Mouse (Mus musculus) intestine, postnatal 0 days (tissue): ENCODE measurements at regions not wholly inside any gene's neighbourhood (a gene's known extent, or its start where the extent isn't known, plus 50 kb on each side); places are given as distances from the start of the nearest gene placed in this dataset.

Experiments
- ATAC-seq: fragments of 200-750 bp; cut with Nextera tagmentation; 2 replicates; pipeline ENCODE4 v1.8.0; 2017; ENCODE audit warnings: mild to moderate bottlenecking, moderate TSS enrichment, moderate library complexity
- H3K27ac ChIP-seq: fragments of 300-500 bp; sonication (generic); 2 replicates; pipeline ENCODE4 v1.5.1; 2014; ENCODE audit warnings: mild to moderate bottlenecking, low read depth, low read length, moderate library complexity
- H3K27me3 ChIP-seq: fragments of 300-500 bp; sonication (generic); replicated peaks from 2 replicates; pipeline ENCODE4 v1.6.1; 2014; ENCODE audit warnings: low read length, mixed read lengths; ENCODE audit not compliant: control insufficient read depth, insufficient read depth
- H3K36me3 ChIP-seq: fragments of 300-500 bp; sonication (generic); 2 replicates; pipeline ENCODE4 v1.6.1; 2014; ENCODE audit warnings: mild to moderate bottlenecking, moderate library complexity; ENCODE audit not compliant: control insufficient read depth, insufficient read depth
- H3K4me1 ChIP-seq: fragments of 300-500 bp; sonication (generic); replicated peaks from 2 replicates; pipeline ENCODE4 v1.6.1; 2014; ENCODE audit warnings: antibody characterized with exemption, low read length, mixed read lengths; ENCODE audit not compliant: control insufficient read depth, insufficient read depth
- H3K4me2 ChIP-seq: fragments of 300-500 bp; sonication (generic); replicated peaks from 2 replicates; pipeline ENCODE4 v1.6.1; 2014; ENCODE audit warnings: low read depth, mild to moderate bottlenecking, moderate library complexity
- H3K4me3 ChIP-seq: fragments of 300-500 bp; sonication (generic); 2 replicates; pipeline ENCODE4 v1.5.1; 2014; ENCODE audit warnings: low read depth, low read length
- H3K9ac ChIP-seq: fragments of 300-500 bp; sonication (generic); 2 replicates; pipeline ENCODE4 v1.6.1; 2014; ENCODE audit warnings: mild to moderate bottlenecking, low read depth, low read length
- H3K9me3 ChIP-seq: fragments of 300-500 bp; sonication (generic); 2 replicates; pipeline ENCODE4 v1.6.1; 2016; ENCODE audit warnings: mixed run types; ENCODE audit not compliant: control insufficient read depth
- CTCF ChIP-seq: sonication (generic); IDR thresholded peaks from 2 replicates; pipeline ENCODE4 v1.5.1; 2016; ENCODE audit warnings: low read depth, mild to moderate bottlenecking, control low read depth, antibody characterized with exemption, moderate library complexity
- WGBS: fragments of 180-500 bp; shearing (Covaris S2); extraction: QIAGEN DNeasy Blood & Tissue Kit; methylation state at CpG from one replicate; pipeline ENCODE4 v1.1.7; 2014; 5-methylcytosine and 5-hydroxymethylcytosine counted together

GRCm38 (mm10) chr1:163496416-163496815 lies 92.9 kb upstream of the Gorab start:
- H3K4me1 ChIP-seq, result no peaks in the 10 kb centered on the region
- 61% methylated on average over 1 of the region's 1 CpGs for WGBS
- no peak for ATAC-seq
- no peak for TF ChIP-seq CTCF
- H3K27me3 ChIP-seq, result no peaks in the 10 kb centered on the region
- H3K36me3 ChIP-seq, result no peaks in the 10 kb centered on the region
- H3K4me3 ChIP-seq, result no peak overlapping the region
- no peaks in the 10 kb centered on the region for H3K9me3 ChIP-seq
- no peak overlapping the region for H3K4me2 ChIP-seq
- no peak overlapping the region for H3K27ac ChIP-seq
- H3K9ac ChIP-seq, result no peak overlapping the region

- no peak for TF ChIP-seq CTCF
- Histone ChIP-seq H3K36me3 (no peaks in the 10 kb centered on the region), H3K4me3 (no peak overlapping the region), H3K4me2 (no peak overlapping the region), H3K27me3 (no peaks in the 10 kb centered on the region), H3K27ac (no peak overlapping the region), H3K4me1 (no peaks in the 10 kb centered on the region), H3K9me3 (no peaks in the 10 kb centered on the region), H3K9ac (no peak overlapping the region)
- ATAC-seq, result no peak
- WGBS, result 63% methylated on average over 6 of the region's 6 CpGs
Measured at GRCm38 (mm10) chr1:163488532-163488931, 85.1 kb upstream of the Gorab start.

GRCm38 (mm10) chr1:163488109-163488508 lies 84.6 kb upstream of the Gorab start:
- Histone ChIP-seq H3K4me2 (no peak overlapping the region), H3K4me1 (no peaks in the 10 kb centered on the region), H3K27ac (no peak overlapping the region), H3K9ac (no peak overlapping the region), H3K36me3 (no peaks in the 10 kb centered on the region), H3K4me3 (no peak overlapping the region), H3K27me3 (no peaks in the 10 kb centered on the region), H3K9me3 (no peaks in the 10 kb centered on the region)
- no peak for ATAC-seq
- WGBS, result 64% methylated on average over 4 of the region's 4 CpGs
- no peak for TF ChIP-seq CTCF

- ATAC-seq, result no peak
Measured at GRCm38 (mm10) chr1:163483098-163483497, 79.6 kb upstream of the Gorab start.

GRCm38 (mm10) chr1:163477478-163478167 lies 74.2 kb upstream of the Gorab start:
- no peak for TF ChIP-seq CTCF
- no peaks in the 10 kb centered on the region for H3K9me3 ChIP-seq
- no peak overlapping the region for H3K4me3 ChIP-seq
- ATAC-seq, result no peak
- 60% methylated on average over 4 of the region's 4 CpGs for WGBS
- H3K4me1 ChIP-seq, result no peaks in the 10 kb centered on the region
- no peak overlapping the region for H3K9ac ChIP-seq
- no peak overlapping the region for H3K4me2 ChIP-seq
- no peak overlapping the region for H3K27ac ChIP-seq
- no peaks in the 10 kb centered on the region for H3K27me3 ChIP-seq
- no peaks in the 10 kb centered on the region for H3K36me3 ChIP-seq

More at GRCm38 (mm10) chr1:163483098-163483497, 79.6 kb upstream of the Gorab start:
- no peaks in the 10 kb centered on the region for H3K4me1 ChIP-seq
- H3K4me2 ChIP-seq, result no peak overlapping the region
- no peak for TF ChIP-seq CTCF
- H3K4me3 ChIP-seq, result no peak overlapping the region
- WGBS, result 67% methylated on average over 3 of the region's 3 CpGs
- no peaks in the 10 kb centered on the region for H3K27me3 ChIP-seq
- no peak overlapping the region for H3K9ac ChIP-seq
- no peaks in the 10 kb centered on the region for H3K36me3 ChIP-seq
- H3K27ac ChIP-seq, result no peak overlapping the region
- no peaks in the 10 kb centered on the region for H3K9me3 ChIP-seq

DNA sequence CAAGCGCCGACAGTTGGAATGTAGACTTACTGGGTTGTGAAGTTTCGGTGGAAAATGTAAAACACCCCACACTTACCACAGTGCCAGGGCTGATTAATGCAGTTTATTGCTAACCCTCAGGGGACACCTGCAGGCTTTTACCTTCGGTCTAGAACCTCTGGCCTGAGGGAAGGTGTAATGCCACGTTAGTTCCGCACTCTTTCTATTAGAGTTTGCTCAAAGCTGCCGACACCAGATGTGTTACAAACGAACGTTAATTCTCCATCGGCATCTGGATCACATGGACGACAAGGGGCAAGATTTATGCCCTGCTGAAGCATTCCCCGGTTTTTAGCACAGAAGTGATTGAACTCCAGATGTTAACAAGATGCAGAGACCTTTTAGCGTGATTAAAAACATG lies 57.7 kb upstream of the Gorab start:
- H3K27ac ChIP-seq, result no peak overlapping the region
- no peaks in the 10 kb centered on the region for H3K36me3 ChIP-seq
- TF ChIP-seq CTCF, result no peak
- no peaks in the 10 kb centered on the region for H3K4me1 ChIP-seq
- ATAC-seq, result no peak
- no peak overlapping the region for H3K4me2 ChIP-seq
- no peaks in the 10 kb centered on the region for H3K27me3 ChIP-seq
- H3K4me3 ChIP-seq, result no peak overlapping the region
- 83% methylated on average over 13 of the region's 13 CpGs for WGBS
- H3K9ac ChIP-seq, result no peak overlapping the region
- H3K9me3 ChIP-seq, result no peaks in the 10 kb centered on the region

DNA sequence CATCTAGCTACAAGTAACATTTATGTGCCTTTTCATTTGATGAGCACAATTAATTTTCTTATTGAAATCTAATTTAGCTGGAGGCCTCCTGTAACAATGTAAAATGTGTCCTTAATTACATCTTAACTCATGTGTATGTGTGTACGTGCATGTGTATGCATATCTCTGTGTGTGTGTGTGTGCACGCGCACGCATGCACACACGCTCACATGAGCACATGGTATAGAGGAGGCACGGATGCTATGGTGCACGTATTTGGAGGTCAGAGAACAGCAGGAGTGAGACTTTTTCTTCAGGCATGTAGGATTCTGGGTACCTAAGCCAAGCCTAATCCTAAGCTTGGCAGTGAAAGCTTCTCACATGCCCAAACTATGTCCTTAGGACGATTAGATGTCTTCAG lies 52.9 kb upstream of the Gorab start:
- WGBS, result 89% methylated on average over 8 of the region's 8 CpGs
- Histone ChIP-seq H3K9ac (no peak overlapping the region), H3K4me2 (no peak overlapping the region), H3K36me3 (no peaks in the 10 kb centered on the region), H3K4me1 (no peaks in the 10 kb centered on the region), H3K27me3 (no peaks in the 10 kb centered on the region), H3K4me3 (no peak overlapping the region), H3K9me3 (no peaks in the 10 kb centered on the region), H3K27ac (no peak overlapping the region)
- no peak for TF ChIP-seq CTCF
- no peak for ATAC-seq
